Mouse (Mus musculus): ENCODE results near the gene Ncoa7.

GRCm38 (mm10) chr10:30609614-30610013, 193.5 kb downstream of the Ncoa7 start:
- TF ChIP-seq POLR2A (IDR thresholded peaks at IDR 0.05; ENCODE audit: low read depth, low read length) (no peak), CTCF (conservative IDR thresholded peaks at IDR 0.05; ENCODE audit: insufficient read depth, insufficient read length, low read depth, low read length) (no peak)
